Mouse (Mus musculus): ENCODE measurements around the gene Cln6.

DNA sequence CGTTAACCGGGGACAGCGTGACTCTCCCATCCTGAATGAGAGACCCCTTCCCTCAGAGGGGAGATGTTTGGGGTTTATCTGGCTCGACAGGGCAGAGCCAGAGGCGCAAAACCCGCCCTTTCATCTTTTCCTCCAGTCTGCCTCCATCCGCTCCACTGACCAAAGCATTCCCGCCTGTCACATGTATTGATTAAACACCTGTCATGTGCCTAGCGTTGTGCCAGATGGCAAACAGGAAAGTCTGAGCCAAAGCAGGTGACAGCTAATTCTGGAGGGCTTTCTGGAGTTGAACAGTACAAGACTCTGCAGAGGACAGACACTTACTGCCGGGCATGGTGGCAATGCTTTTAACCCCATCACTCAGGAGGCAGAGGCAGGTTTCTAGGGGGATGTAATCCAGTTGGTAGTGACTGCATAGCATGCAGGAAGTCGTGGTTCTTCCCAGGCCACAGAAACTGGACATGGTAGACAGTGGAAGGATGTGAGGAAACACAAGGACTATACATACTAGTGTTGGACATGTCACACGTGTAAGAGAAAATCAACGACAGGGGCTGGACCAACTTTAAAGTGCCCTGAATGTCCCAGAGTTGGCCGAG is 686 bp downstream of the Cln6 start:
- TF ChIP-seq CTCF (IDR thresholded peaks at IDR 0.05; ENCODE audit: low read depth, low read length) (no peak), POLR2A (IDR thresholded peaks at IDR 0.05; ENCODE audit: insufficient read depth, low read length) (no peak)
